Mouse (Mus musculus): ENCODE measurements at regions not wholly inside any gene's neighbourhood (a gene's known extent, or its start where the extent isn't known, plus 50 kb on each side); places are given as distances from the start of the nearest gene placed in this dataset.
"Not testable (repeated sequence)": the region's sequence is repeated elsewhere in the genome, so short reads cannot be mapped to it uniquely, and the experiment has no call there.

DNA sequence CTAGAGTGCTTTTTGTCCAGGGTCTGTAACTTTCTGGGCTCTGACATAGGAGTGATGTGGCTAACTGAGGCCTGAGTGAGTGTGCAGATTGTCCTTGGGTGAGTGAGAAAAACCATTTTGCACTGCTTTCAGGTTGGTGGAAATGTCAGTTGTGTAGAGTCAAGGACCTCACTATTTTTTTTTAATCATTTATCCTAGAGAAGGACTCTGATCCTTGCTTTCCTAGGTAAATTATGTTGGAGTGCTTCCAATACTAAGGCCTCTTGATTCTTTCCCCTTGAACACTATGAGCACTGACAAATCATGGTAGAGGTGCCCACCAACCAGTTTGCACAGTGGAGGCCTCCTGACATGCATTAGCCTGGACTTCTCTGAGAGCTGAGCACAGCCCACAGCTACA lies 233.6 kb downstream of the Utp18 start:
- not testable (repeated sequence) for H3K27me3 ChIP-seq (replicated peaks); H3K36me3 ChIP-seq

More for the DNA sequence above, 233.6 kb downstream of the Utp18 start:
- not testable (repeated sequence) for H3K9me3 ChIP-seq (replicated peaks); H3K4me3 ChIP-seq; H3K9ac ChIP-seq; H3K27ac ChIP-seq (ENCODE audit: poor library complexity, severe bottlenecking); H3K4me1 ChIP-seq (replicated peaks); ATAC-seq (ENCODE audit: insufficient number of reproducible peaks, low FRiP score); H3K4me2 ChIP-seq

Data from heart, embryonic 12.5 days (tissue).